Mouse (Mus musculus): ENCODE results near the gene Fam162a.

DNA sequence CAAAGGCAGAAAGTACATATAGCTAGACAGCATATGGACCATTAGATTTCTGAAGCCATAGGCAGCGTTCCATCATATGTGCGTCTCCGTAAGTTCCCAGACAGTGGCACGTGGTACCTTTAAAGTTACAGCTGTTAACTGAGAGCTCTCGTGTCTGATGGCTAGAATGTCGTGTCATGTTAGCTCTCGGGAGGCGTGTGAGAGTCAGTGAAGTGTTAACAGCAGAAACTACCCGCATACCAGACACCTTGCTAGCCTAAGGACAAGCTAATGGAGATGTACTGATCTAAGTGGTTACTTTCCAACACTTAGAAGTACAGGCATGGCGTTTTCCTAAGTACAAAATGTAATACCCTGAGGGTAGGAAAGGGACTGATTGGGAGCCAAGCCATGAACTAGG lies 28.3 kb downstream of the Fam162a start:
- TF ChIP-seq POLR2A (IDR thresholded peaks at IDR 0.05; ENCODE audit: low read depth, low read length), result no peak
- no peak for TF ChIP-seq CTCF (IDR thresholded peaks at IDR 0.05; ENCODE audit: extremely low read depth, insufficient read depth, insufficient read length, insufficient replicate concordance)
